Mouse (Mus musculus) thymus, postnatal 36 days (tissue): Measurements from ENCODE around the gene Fam229a.
A peak's percentile ranks its signal among the peaks of the same experiment; 100 is the strongest.
"Not testable (repeated sequence)": the region's sequence is repeated elsewhere in the genome, so short reads cannot be mapped to it uniquely, and the experiment has no call there.

Experiments
- DNase-seq, 2 experiments: peaks; one replicate each; pipeline ENCODE4 v3.0.0; 2022; ENCODE audit warnings: mixed read lengths in 2 of 2

The Fam229a gene

GRCm38 (mm10) chr4:129490972-129491880, at the start of gene Fam229a, which contains the start of gene Tssk3:
Gene Fam229a (plus strand): TSS chr4:129491190.
Gene Tssk3 (minus strand): TSS chr4:129491022.
- DNase-seq = peak; percentile 23 to 49

DNA sequence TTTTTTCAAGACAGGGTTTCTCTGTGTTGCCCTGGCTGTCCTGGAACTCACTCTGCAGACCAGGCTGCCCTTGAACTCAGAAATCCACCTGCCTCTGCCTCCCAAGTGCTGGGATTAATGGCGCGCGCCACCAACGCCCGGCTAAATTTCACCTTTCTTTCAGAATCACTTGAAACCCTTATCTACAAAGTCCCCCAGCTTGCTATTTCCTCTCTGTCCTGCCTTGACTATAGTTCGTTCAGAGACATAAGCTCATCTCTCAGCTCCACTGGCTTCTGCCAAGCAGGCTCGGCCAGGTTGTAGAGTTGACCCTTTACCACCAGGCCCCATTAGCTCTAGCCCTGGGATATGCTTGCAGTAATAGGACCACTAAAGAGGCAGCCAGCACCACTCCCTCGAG, 43.6 kb upstream of the Fam229a start:
- no peak for DNase-seq

DNA sequence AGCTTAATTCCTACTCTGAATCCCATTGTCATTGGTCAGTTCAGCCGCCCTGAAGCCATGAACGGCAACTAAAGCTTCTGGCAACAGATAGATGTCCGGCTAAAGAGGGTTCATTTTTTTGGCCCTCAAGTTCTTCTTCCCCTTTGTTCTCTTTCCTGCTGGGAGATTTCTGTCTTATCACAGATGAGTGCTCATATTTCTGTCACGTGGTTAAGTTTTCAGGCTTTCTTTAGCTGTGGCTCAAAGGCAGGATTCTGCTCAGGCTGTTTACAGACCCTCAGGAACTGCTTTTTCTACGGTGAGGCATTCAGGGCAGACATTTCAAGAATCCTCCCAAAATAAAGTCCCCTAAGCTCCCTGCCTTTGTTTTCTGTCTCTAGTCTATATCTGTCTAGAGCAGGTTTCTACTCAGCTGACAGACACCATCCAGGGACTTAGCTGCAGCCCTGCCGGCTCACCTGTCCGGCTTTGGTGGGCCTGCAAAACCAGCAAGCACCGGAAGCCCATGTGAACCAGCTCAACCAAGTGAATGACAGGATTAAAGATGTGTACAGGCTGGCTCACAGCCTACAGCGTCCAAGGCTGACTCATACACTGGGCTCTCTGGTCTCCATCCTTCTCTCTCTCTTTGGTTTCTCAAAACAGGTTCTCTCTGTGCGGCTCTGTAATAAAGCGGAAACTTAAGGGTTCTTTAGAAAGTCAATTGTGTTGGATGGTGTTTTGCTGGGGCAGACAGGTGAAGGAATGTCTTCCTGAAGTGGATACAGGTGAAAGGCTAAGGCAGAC, 43.0 kb upstream of the Fam229a start:
- DNase-seq = no peak

- no peak for DNase-seq
Observed at GRCm38 (mm10) chr4:129448713-129449112, 42.3 kb upstream of the Fam229a start.

- DNase-seq = no peak
Observed at GRCm38 (mm10) chr4:129450851-129451250, 40.1 kb upstream of the Fam229a start.

DNA sequence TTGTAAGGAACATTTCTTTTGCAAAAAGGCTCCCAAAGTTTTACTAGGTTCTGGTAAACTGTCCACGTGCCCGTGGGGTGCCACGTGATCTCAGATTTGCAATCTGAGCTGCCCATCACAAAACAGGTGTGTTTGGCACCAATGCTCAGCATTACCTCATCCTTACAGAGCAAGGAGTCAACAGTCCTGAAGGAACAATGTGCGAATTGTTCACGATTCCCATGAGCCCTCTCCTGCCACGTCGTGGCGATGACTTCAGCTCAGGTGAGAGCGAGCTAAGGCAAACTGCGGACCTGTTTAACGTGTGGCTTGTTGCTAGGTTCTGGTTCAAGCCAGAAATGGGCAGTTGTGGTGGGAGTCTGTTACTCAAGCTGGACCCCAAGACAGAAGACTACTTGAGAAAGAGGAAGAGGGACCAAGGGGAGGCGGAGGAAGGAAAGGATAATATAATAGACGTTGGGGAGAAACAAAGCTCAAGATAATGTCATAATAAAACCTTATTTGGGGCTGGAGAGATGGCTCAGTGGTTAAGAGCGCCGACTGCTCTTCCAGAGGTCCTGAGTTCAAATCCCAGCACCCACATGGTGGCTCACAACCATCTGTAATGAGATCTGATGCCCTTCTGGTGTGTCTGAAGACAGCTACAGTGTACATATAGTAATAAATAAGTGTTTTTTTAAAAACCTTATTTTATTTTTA, 39.4 kb upstream of the Fam229a start:
- DNase-seq = no peak

GRCm38 (mm10) chr4:129455265-129455664, 35.7 kb upstream of the Fam229a start:
- DNase-seq = peak; percentile 20 to 30

DNA sequence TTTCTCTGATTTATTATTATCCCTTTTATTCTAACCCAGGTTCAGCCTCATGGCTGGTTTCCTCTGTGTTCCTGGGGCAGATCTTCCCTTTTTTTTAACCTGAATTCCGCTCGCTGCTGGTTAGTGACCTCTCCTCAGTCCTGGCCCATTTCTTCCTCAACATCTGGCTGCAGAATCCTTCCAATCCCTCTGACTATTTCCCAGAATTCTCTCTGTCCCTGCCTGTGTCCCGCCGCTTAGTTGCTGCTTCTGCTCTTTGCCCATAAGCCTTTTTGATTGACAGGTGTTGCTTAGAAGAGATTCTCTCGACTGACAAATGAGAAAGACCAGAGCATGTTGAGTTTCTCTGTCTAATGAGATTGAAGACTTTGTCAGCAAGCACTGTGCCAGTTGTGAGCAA, 34.9 kb upstream of the Fam229a start:
- DNase-seq = no peak

- DNase-seq = not testable (repeated sequence)
Observed at GRCm38 (mm10) chr4:129457311-129457710, 33.7 kb upstream of the Fam229a start.

DNA sequence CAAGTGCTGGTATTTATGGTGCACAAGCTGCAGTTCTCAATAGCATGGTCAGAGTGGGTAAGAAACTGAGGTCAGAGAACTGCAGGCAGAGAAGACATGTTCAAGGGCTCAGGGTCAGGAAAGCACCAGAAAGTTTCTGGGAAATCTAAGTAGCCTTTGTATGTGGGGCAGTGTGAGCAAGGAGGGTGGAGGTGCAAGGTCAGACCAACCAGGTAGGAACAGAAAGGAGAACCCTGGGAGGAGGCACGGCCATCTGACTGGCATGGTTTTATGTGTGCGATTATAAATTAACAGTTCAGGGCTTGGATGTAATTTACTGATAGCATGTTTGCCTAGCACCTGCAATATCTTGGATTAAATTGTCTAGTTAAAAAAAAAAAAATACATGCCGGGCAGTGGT, 31.3 kb upstream of the Fam229a start:
- DNase-seq = no peak

GRCm38 (mm10) chr4:129460827-129461182, 30.2 kb upstream of the Fam229a start:
- DNase-seq = peak in 1 of 2 experiments; percentile 12

- peak; percentile 100 for DNase-seq
Observed at GRCm38 (mm10) chr4:129461183-129461960, 29.6 kb upstream of the Fam229a start, which contains the start of gene Bsdc1. Gene Bsdc1 (plus strand): TSS chr4:129461581.

- DNase-seq = no peak
Observed at GRCm38 (mm10) chr4:129462118-129462517, 28.9 kb upstream of the Fam229a start.

DNA sequence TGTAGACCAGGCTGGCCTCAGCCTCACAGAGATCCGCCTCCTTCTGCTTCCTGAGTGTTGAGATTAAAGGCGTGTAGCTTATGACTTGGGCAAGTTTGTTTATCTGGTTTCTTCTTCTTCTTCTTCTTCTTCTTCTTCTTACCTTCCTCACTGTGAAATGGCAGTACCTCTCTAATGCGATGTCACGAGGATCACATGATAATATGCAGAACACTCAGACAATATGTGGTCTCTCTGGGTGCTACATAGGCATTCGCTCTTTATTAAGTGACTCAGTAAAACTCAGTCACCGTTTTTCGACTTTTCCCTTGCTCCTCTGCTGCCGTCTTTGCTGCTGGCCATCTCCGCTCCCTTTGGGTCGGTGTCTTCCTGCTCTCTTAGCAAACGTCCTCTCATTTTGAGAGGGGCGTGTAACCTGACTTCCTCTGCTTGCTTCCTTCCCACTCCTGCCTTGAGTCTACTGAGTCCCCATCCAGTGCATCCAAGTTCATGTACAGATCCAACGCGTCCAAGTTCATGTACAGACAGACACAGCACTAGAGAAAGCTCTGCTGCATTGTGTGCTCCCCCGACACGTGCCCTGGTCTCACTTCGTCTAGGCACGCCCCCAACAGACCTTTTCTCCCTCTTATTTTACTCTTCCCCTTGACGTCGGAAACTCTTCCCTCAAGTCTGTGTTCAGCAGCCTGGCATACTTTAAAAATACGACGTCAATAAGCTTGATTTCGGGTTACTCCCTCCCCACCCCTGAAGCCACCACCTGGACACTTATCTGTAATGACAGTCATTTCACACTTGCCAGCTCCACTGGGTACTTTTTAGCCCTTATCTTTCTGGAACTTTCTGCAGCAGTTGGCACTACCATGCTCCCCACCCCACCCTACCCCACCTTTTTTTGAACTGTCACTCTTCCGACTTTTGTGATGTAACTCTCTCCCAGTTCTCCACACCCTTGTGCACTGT, 27.6 kb upstream of the Fam229a start:
- DNase-seq = no peak

DNA sequence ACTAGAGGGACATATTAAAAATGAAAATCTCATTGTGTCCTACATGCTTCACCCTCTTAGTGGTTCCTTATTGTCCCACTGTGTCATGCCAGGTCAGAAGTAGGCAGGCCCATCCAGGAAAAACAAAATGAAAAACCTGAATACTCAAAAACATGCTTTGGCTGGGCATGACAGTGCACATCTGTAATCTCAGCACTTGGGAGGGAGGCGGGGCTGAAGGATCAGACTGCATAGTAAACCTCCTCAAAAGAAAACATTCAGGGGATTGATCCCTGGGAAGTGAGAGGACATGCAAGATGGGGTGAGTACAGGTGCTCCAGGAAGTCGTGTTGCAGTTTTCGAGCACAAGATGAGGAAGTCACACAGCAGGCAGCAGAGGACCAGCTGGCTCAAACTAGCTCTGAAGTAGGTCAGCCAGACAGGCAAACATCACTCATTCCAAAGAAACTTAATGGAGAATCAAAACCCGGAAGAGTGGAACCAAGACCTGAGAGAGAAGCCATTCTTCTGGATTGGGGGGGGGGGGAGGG, 26.6 kb upstream of the Fam229a start:
- DNase-seq = no peak

DNA sequence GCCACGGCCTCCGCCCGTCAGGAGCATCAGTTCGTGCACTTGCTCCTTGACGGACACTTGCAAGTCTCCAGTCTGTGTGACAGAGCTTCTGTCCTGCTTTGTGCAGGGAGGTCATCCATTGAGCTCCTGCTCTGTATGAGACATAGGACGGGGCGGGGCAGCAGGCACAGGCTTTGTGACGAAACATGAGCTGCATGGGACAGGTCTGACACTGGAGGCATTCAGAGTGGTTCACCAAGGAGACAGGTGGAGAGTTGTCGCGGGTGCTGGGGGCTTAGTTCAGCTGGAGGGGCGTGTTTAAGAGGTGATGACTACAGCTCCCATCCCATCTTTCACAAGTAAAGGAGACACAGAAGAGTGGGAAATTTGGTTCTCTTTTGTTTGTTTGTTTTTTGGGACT, 14.9 kb upstream of the Fam229a start:
- no peak for DNase-seq

DNA sequence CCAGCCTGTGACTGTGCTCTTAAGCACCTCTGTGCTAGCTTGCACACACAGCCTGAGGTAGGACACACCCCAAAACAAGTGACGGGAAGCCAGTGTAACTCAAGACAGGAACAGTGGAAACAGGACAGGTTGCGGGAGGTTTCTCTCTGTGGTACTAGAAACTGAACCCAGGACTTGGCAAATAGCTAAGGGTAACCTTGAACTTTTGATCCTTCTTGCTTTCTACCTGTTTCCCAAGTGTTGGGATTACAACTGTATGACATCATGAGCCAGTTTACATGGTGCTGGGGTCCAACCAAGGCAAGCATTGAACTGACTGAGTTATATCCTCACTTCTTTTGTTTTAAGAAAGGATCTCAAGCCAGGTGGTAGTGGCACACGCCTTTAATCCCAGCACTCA, 11.1 kb upstream of the Fam229a start:
- no peak for DNase-seq

- DNase-seq = no peak
Observed at GRCm38 (mm10) chr4:129481090-129481489, 9.9 kb upstream of the Fam229a start.

- DNase-seq = no peak
Observed at GRCm38 (mm10) chr4:129494681-129495080, 3.7 kb downstream of the Fam229a start.

DNA sequence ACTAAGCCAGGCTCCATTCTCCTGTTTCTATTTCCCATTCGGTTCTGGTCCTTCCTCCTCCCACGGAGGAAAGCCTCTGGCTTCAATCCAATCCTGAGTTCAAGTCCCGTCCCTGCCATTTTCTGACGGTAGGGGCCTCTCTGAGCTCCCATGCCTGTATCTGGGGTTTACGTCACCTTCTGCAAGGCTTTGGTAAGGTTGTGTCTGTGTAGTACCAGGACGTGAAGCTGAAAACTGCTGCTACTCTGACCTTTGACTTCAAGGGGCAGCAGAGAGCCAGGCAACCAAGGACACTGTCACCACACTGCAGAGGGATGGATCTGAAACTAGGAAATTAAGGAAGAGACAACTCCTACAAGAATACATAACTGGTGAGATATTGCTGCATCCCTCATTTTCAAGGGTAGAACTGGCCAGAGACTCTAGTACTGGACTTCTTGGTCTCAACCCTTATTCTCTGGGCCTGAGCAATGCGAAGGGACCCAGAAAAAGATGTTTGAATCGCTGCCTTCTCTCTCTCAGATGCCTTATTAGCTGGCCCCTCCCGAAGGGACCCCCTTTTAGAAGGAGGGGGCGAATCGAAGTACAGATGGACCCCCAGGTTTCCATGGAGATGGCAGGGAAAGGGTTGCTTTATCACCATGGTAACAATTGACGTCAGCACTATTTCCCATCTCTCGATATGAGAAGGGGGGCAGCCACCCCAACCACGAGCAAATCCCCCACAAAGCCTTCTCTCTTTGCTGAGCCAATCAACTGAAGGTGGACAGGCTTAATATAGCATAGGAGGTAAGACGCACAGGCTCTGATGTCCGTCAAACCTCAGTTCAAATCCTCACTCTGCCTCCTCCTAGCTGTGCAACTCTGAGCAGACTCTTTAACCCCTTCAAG, 4.9 kb downstream of the Fam229a start:
- no peak for DNase-seq
